In the genomic region with DNA sequence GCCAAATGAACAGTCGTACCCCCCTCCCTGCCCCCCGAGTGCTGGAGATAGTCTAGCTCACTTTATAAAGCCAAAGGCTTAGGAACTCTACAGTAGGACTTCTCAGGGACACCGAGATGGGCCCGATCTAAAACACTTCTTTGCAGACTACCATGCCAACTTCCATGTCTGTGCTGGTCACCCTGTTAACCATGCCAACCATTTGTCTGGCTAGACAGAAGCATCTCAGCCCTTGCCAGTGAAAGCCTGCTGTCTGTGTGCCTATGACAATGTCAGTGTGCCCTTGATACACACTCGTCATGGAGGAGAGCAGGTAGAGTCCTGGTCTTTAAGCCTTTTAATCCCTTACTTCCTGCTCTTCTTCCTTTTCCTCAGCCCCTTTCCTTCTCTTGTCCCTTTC, we compare ENCODE assay signal across 22 mouse cellular contexts.
DNase-seq lines count a peak whose midpoint lies in the region; TF ChIP-seq lines count a peak whose summit lies in the region.
"Had no signal": no experiment of that assay in that cellular context is flagged by ENCODE, and none has a peak within 500 bp of the region (broad histone marks: within the 10 kb centered on the region; RNA-seq: fewer than 3 reads in every experiment).

No protein-coding gene starts in this region.

- TF ChIP-seq POLR2A in cortical plate, adult 2 months (IDR thresholded peaks at IDR 0.05; ENCODE audit: extremely low read depth, insufficient read depth, low read length) = no peak

- no peak for TF ChIP-seq CTCF in cortical plate, adult 2 months (IDR thresholded peaks at IDR 0.05; ENCODE audit: extremely low read depth, insufficient read depth, low read length)

- peak overlapping the region; percentile 29; the same call in 1 of the 2 replicates for H3K27ac ChIP-seq in cortical plate, adult 2 months (ENCODE audit: insufficient read depth, low read length)
- H3K27ac ChIP-seq: embryonic facial prominence, embryonic 13.5 days; forebrain, embryonic 12.5 days; hindbrain, embryonic 10.5 days; liver, embryonic 15.5 days; lung, embryonic 15.5 days had no signal

- intact Hi-C loops in gastrocnemius, postnatal 36 days (cut with DNase I) = no loop called here
- intact Hi-C loops in heart, postnatal 36 days (cut with DNase I) = loop anchor here (10.0 kb wide), 1 partner anchor 64 kb away; no protein-coding TSS in a partner anchor

- no peak overlapping the region for H3K4me3 ChIP-seq in cortical plate, adult 2 months (ENCODE audit: insufficient read depth, low read length)
- H3K4me3 ChIP-seq: embryonic facial prominence, embryonic 13.5 days; erythroblast, embryonic 14.5 days; forebrain, embryonic 12.5 days; hindbrain, embryonic 10.5 days; limb, embryonic 10.5 days; liver, embryonic 15.5 days; lung, embryonic 15.5 days; megakaryocyte, embryonic 14.5 days had no signal

- no peaks in the 10 kb centered on the region for H3K4me1 ChIP-seq in cortical plate, adult 2 months (ENCODE audit: control insufficient read depth, insufficient read depth, low read length)
- H3K4me1 ChIP-seq: liver, embryonic 15.5 days; lung, embryonic 15.5 days; megakaryocyte, embryonic 14.5 days had no signal

- DNase-seq in gastrocnemius, adult 18-20 months (ENCODE audit: low spot score) = peak; percentile 38
- no peak for DNase-seq in gastrocnemius, postnatal 36 days
- DNase-seq in heart, adult 8-10 months (ENCODE audit: low spot score) = peak; percentile 21
- no peak for DNase-seq in heart, postnatal 36 days
- DNase-seq in heart, postnatal 4 days = peak; percentile 13
- DNase-seq in spleen, postnatal 36 days (ENCODE audit: low spot score in 2 of 2) = no peak
- DNase-seq: adrenal gland, postnatal 36 days; embryo, embryonic 11 days; kidney, adult 18-20 months; liver; lung, postnatal 36 days; midbrain, embryonic 14.5 days; thymus, postnatal 14 days had no signal

Comparison
In these comparisons a context has a peak if more than half of its experiments do, and no peak if none do; other contexts are left out.
1. DNase-seq: peak in gastrocnemius, adult 18-20 months (single experiment), heart, adult 8-10 months (single experiment) and heart, postnatal 4 days (single experiment); none in gastrocnemius, postnatal 36 days (0 of 2), heart, postnatal 36 days (0 of 2) and spleen, postnatal 36 days (0 of 2).